Mouse (Mus musculus) frontal cortex, adult 2 months (tissue): ENCODE data around the gene Xbp1. TPM values are rescaled to one million over a fixed set of nuclear protein-coding genes. Genes with fewer than 3 reads are reported as not detected.
"Not testable (repeated sequence)": the region's sequence is repeated elsewhere in the genome, so short reads cannot be mapped to it uniquely, and the experiment has no call there.

Experiments used
- DNase-seq, 2 experiments: peaks; one replicate each; pipeline ENCODE4 v3.0.0; 2022; ENCODE audit warnings: low spot score in 1 of 2; ENCODE audit errors: extremely low spot score in 1 of 2
- polyA plus RNA-seq: library from polyadenylated mRNA; depleted of rRNA; stranded (reverse); fragments of >200 nt; gene quantifications from 2 replicates; pipeline ENCODE4 v1.2.3, GENCODE M21; 2012

Xbp1 gene
- polyA plus RNA-seq, 1 experiment = 59.8 TPM

DNA sequence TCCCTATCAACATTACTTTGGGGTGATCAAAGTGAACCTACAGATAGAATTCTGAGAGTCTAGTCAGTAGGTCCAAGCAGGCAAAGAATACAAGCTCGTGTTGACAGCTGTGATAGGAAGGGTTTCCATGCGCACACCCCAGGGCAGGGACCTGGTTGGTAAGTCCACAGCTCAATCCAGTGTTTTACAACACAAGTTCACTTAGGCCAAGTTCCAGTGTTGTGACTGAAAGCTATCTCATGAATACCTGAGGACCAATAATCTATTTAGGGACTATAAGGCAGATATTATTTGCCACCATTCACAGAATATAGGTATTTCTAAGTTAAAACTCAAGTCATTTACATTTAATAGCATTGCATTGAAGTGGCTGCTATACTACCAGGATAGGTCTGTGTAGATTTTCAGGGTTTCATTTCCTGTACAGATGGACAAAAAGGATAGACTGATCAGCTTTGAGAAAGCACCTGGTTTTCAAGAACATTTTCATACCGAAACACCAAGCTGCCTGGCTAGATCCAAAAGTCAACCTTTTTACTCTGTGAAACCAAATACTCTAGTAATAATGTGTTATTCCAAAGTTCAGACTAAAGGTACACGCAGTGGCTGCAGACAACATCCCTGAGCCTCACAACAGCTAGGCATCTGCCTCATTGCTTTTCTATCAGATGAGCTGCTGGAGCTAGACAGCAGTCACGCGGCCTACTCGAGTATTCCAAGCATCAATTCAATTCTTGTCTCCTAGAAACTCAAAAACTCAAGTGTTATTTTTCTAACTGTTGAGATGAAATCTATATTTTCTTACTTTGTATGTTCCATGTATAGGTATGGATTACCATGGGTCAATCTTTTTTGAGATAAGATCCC lies 6.3 kb downstream of the Xbp1 start:
- DNase-seq = no peak

- no peak for DNase-seq
These were observed 7.5 kb downstream of the Xbp1 start for GRCm38 (mm10) chr11:5527865-5528523.

GRCm38 (mm10) chr11:5528841-5529240 lies 8.4 kb downstream of the Xbp1 start:
- DNase-seq = no peak

DNA sequence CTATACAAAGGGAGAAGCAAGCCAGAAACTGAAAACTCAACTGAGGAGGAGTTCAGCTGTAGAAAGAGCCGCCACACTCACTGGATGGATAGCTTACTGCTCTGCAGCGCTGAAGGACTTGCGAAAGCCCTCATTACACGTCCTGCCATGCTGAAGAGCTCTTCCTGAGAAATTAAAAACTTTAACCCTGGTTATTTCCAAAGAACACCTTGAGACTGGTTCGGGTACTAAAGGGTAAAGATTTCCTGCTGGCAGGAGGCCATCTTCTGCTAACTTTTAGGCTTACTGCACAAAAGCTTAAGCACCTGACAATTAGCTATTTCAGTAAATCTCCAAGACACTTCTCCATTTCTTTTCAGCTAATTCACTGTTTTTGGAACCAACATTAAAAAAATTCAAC lies 9.7 kb downstream of the Xbp1 start:
- no peak for DNase-seq

GRCm38 (mm10) chr11:5530717-5531116 lies 10.3 kb downstream of the Xbp1 start:
- DNase-seq = no peak

GRCm38 (mm10) chr11:5533108-5533507 lies 12.6 kb downstream of the Xbp1 start:
- no peak for DNase-seq

DNA sequence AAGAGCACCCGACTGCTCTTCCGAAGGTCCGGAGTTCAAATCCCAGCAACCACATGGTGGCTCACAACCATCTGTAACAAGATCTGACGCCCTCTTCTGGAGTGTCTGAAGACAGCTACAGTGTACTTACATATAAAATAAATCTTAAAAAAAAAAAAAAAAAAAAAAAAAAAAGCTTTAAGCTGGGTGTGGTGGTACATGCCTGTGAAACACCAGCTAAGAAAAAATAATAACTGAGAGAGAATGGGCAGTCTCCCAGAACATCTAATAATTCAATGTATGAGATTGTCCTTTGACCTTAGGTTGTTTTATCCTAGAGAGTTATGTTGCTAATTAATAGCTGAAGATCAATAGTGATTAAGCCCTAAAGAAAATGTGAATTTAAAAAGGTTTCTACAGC lies 17.0 kb downstream of the Xbp1 start:
- not testable (repeated sequence) for DNase-seq

DNA sequence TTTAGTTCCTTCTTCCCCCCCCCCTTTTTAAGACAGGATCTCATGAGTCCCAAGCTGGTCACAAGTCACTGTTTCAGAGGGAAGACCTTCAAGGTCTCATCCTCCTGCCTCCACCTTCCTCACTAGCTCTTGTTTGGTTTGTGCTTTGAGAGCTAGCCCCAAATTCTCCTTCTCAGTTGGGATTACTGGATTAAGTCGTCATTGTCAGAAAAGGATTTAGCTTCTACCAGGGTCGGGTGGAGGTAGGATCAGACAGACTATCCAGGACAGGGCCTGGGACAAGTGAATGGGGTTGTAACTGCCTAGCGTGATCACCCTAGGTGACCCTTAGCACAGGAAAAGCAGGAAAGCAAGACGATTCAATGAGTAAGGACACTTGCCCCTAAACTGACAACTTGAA lies 19.9 kb downstream of the Xbp1 start:
- no peak for DNase-seq

GRCm38 (mm10) chr11:5541230-5541798 lies 20.9 kb downstream of the Xbp1 start:
- no peak for DNase-seq

DNA sequence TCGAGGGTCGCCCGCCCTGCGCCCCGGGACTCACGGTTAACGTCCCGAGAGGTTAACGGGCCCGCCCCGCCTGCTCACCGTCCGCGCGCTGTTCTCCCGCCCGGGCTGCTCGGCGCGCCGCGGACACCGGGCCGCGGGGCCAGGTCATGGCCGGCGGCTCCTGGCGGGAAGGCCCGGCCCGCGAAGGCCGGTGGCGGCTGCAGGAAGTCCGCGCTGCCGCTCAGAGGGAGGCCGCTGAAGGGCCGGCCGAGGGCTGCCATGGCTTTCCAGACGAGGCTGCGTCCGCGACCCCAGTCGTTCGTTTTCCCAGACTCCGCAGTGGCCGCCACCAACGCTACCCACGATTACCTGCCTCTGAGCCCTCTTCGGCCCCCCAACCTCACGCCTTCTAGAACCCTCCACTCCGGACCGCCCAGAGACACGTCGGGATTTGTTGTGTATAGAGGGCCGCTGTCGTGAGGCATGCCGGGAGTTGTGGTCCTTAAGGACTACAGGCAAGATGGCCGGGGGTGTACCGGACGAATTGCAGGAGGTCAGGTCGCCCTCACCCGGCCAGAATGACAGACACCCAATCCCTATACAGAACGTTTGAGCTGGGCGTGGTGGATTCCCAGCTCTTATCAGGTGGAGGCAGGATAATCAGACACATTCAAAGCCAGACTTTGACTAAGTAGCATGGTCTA lies 21.5 kb downstream of the Xbp1 start, which contains the start of gene Ccdc117:
Ccdc117 (minus strand) TSS at position 389 of the 683 bp plus-strand sequence.
- peak; percentile 86 to 90 for DNase-seq

DNA sequence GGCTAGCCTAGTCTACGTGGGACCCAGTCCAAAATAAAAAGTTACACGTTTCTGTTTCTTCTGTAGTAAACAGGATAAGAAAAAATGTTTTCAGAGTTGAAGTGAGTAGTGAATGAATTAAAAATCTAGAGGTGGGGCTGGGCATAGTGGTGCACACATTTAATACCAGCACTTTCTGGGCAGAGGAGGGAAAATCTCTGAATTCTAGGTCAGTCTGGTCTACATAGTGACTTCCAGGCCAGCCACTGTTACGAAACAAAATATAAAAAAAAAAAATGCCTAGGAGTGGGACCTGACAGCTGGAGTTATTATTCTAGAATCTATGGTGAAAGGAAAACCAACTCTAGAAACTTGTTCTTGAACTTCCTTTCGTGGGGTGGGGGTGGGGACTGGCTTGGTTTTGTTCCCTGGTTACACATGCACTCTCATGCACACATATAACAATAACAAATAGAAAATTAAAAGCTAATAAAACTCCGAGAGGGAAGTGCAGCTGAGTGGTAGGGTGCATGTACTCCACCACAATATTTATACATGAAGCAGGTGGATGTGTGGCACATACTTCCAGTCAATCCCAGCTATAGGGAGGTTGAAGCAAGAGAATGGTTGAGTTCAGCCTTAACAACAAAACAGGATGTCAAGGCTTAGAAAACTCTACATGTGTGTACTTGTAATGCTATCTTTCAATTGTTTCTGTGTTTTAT lies 22.2 kb downstream of the Xbp1 start:
- no peak for DNase-seq

- no peak for DNase-seq
These were observed 22.8 kb downstream of the Xbp1 start for GRCm38 (mm10) chr11:5543281-5543680.

DNA sequence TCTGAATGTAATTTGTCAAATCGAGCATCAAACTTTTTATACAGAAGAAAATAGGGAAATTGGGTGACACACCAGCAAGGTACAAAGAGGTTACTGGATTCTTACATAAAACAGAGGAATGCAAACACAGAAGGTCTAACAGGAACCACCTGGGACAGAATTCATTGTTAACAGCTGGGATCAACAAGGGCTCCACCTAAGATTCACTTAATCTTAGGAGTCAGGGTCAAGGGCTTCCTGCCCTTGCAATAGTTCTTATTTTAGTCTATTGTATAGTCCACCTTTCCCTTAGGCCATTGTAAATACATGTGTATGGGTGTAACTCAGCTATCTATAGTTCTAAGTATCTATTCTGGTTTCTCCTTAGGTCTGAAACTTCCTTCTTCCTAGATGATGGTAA lies 24.2 kb downstream of the Xbp1 start:
- not testable (repeated sequence) for DNase-seq

DNA sequence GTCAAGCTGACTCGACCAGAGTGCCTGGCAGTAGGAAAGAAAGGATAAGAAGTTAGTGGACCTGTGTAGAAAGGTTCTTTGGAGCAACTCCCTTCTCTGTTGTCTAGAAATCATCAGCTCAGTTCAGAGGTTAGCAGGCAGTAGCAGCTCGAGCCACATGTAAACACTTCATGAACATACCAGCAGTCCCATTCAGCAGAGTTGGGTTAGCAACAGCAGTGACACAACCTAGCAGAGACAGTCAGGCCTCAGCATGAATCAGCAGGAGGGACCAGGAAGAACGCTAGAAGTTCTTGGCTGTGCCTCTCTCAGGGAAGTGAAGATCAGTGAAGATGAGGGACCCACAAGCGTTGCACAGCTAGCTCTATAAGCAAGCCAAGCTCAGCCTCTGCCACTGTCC lies 25.0 kb downstream of the Xbp1 start:
- no peak for DNase-seq

- no peak for DNase-seq
These were observed 26.2 kb downstream of the Xbp1 start for GRCm38 (mm10) chr11:5546693-5547092.

GRCm38 (mm10) chr11:5551430-5551829 lies 31.0 kb downstream of the Xbp1 start:
- no peak for DNase-seq

GRCm38 (mm10) chr11:5551931-5552330 lies 31.5 kb downstream of the Xbp1 start:
- no peak for DNase-seq

DNA sequence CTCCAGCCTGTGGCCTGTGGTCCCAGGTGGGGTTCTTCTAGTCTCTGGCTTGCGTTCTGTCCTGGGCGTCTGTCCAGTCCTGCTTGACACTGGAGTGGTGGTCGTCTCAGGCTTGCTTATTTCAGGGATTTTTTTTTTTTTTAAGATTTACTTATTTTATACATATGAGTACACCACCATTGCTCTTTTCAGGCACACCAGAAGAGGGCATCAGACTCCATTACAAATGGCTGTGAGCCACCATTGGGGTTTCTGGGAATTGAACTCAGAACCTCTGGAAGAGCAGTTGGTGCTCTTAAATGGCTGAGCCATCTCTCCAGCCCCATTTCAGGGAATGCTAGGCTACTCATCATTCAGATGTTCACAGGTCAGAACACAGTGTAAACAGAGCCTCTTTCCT lies 39.8 kb downstream of the Xbp1 start:
- no peak for DNase-seq

DNA sequence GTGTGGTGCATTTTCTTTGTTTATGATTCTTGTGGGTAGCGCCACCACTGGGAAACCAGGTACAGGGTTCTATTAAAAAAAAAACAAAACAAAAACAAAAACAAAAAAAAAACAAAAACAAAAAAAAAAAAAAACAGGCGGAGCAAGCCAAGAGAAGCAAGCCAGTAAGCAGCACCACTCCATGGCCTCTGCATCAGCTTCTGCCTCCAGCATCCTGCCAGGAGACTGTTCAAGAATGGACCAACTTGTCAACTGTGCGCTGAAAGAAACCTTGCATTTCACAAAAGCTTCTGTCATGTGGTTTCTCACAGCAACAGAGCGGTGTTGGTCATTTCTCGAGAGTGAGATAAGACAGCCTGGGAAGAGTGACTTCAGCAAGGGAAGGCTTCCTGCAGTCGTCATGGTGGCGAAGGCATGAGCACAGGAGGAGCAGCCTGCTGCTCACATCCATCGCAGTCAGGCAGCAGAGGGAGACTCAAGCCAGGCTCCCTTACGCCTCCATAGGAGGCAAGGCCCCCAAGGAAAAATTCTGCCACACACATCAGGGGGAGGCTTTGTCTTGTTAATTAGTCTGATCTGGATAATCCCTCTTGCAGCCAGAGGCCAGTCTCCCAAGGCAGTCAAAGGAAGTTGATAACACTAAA lies 42.3 kb downstream of the Xbp1 start:
- no peak for DNase-seq

DNA sequence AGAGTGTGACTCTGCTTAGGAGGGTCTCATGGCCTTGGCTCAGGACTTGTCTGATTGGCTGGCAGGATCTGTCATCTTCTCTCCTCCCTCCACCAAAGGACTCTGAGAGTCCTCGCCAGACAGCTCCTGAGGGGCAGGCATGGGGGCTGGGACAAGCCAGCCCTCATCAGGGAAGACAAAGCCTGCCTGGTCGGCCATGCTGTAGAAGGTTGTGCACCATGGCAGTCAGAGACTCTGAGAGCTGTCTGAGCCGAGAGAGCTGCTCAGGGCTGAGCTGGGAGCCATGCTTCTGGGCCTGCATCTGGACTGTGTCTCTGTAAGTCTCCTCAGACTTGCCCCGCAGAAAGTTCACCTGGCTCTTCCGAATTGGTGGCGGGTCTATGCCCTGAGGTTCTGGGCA lies 43.4 kb downstream of the Xbp1 start:
- DNase-seq = no peak
